Mouse (Mus musculus): ENCODE data around the gene Bloc1s2. TPM values are rescaled to one million over a fixed set of nuclear protein-coding genes. Genes with fewer than 3 reads are reported as not detected.
A peak's percentile ranks its signal among the peaks of the same experiment; 100 is the strongest.
"Not testable (repeated sequence)": the region's sequence is repeated elsewhere in the genome, so short reads cannot be mapped to it uniquely, and the experiment has no call there.

Bloc1s2 gene
- polyA plus RNA-seq, 1 experiment from 2014 or later, result 189 TPM

- peak overlapping the region; percentile 34; the same call in 1 of the 2 replicates for H3K9ac ChIP-seq (replicated peaks; ENCODE audit: low read depth, low read length)
- WGBS, result 25% methylated on average over 7 of the region's 7 CpGs
- no peaks in the 10 kb centered on the region for H3K9me3 ChIP-seq (ENCODE audit: control insufficient read depth, low read length)
- peaks cover 8% of the 10 kb centered on the region for H3K36me3 ChIP-seq (ENCODE audit: control insufficient read depth, insufficient read depth, low read length)
- H3K4me1 ChIP-seq (ENCODE audit: control insufficient read depth, insufficient read depth, low read length), result peaks cover 7% of the 10 kb centered on the region
- peak overlapping the region; percentile 52 for H3K4me2 ChIP-seq (ENCODE audit: low read depth, low read length)
- no peaks in the 10 kb centered on the region for H3K27me3 ChIP-seq (ENCODE audit: control insufficient read depth, insufficient read depth, low read length)
- peak overlapping the region; percentile 52; the same call in 1 of the 2 replicates for H3K27ac ChIP-seq (ENCODE audit: low read depth, low read length)
- no peak for ATAC-seq (ENCODE audit: low read depth)
- peak overlapping the region; percentile 73 for H3K4me3 ChIP-seq (ENCODE audit: low read depth, low read length)
These were observed 10.2 kb downstream of the Bloc1s2 start for GRCm38 (mm10) chr19:44135960-44136485.

- Histone ChIP-seq H3K36me3 (ENCODE audit: control insufficient read depth, insufficient read depth, low read length) (peaks cover 8% of the 10 kb centered on the region), H3K27me3 (ENCODE audit: control insufficient read depth, insufficient read depth, low read length) (no peaks in the 10 kb centered on the region), H3K27ac (ENCODE audit: low read depth, low read length) (peak within 1 kb of the TSS; percentile 95), H3K9me3 (ENCODE audit: control insufficient read depth, low read length) (no peaks in the 10 kb centered on the region), H3K9ac (replicated peaks; ENCODE audit: low read depth, low read length) (peak within 1 kb of the TSS; percentile 76), H3K4me1 (ENCODE audit: control insufficient read depth, insufficient read depth, low read length) (peaks cover 7% of the 10 kb centered on the region), H3K4me3 (ENCODE audit: low read depth, low read length) (peak within 1 kb of the TSS; percentile 73), H3K4me2 (ENCODE audit: low read depth, low read length) (peak within 1 kb of the TSS; percentile 65)
- peak; percentile 93 for ATAC-seq (ENCODE audit: low read depth)
- under 1% methylated on average over 45 of the region's 45 CpGs for WGBS
These were observed 10.9 kb downstream of the Bloc1s2 start, which contains the start of gene Cwf19l1 for GRCm38 (mm10) chr19:44135072-44135959. Cwf19l1 (minus strand) TSS chr19:44135876.

GRCm38 (mm10) chr19:44132917-44133316 lies 13.3 kb downstream of the Bloc1s2 start:
- no peak overlapping the region for H3K27ac ChIP-seq (ENCODE audit: low read depth, low read length)
- H3K4me2 ChIP-seq (ENCODE audit: low read depth, low read length), result no peak overlapping the region
- no peak overlapping the region for H3K9ac ChIP-seq (replicated peaks; ENCODE audit: low read depth, low read length)
- no peak for ATAC-seq (ENCODE audit: low read depth)
- H3K4me3 ChIP-seq (ENCODE audit: low read depth, low read length), result no peak overlapping the region
- WGBS, result 91% methylated on average over 5 of the region's 5 CpGs
- H3K36me3 ChIP-seq (ENCODE audit: control insufficient read depth, insufficient read depth, low read length), result peaks cover 22% of the 10 kb centered on the region
- no peaks in the 10 kb centered on the region for H3K27me3 ChIP-seq (ENCODE audit: control insufficient read depth, insufficient read depth, low read length)
- no peaks in the 10 kb centered on the region for H3K9me3 ChIP-seq (ENCODE audit: control insufficient read depth, low read length)
- peaks cover 7% of the 10 kb centered on the region for H3K4me1 ChIP-seq (ENCODE audit: control insufficient read depth, insufficient read depth, low read length)

GRCm38 (mm10) chr19:44128560-44128959 lies 17.7 kb downstream of the Bloc1s2 start:
- Histone ChIP-seq H3K36me3 (ENCODE audit: control insufficient read depth, insufficient read depth, low read length) (peaks cover 55% of the 10 kb centered on the region), H3K27ac (ENCODE audit: low read depth, low read length) (no peak overlapping the region), H3K4me2 (ENCODE audit: low read depth, low read length) (no peak overlapping the region), H3K9ac (replicated peaks; ENCODE audit: low read depth, low read length) (no peak overlapping the region), H3K4me1 (ENCODE audit: control insufficient read depth, insufficient read depth, low read length) (no peaks in the 10 kb centered on the region), H3K9me3 (ENCODE audit: control insufficient read depth, low read length) (no peaks in the 10 kb centered on the region), H3K4me3 (ENCODE audit: low read depth, low read length) (no peak overlapping the region), H3K27me3 (ENCODE audit: control insufficient read depth, insufficient read depth, low read length) (no peaks in the 10 kb centered on the region)
- 88% methylated on average over 2 of the region's 2 CpGs for whole genome bisulfite sequencing
- no peak for ATAC-seq (ENCODE audit: low read depth)

- no peak for ATAC-seq (ENCODE audit: low read depth)
- Histone ChIP-seq H3K9ac (replicated peaks; ENCODE audit: low read depth, low read length) (no peak overlapping the region), H3K4me3 (ENCODE audit: low read depth, low read length) (no peak overlapping the region), H3K36me3 (ENCODE audit: control insufficient read depth, insufficient read depth, low read length) (peaks cover 60% of the 10 kb centered on the region), H3K27ac (ENCODE audit: low read depth, low read length) (no peak overlapping the region), H3K4me2 (ENCODE audit: low read depth, low read length) (no peak overlapping the region), H3K27me3 (ENCODE audit: control insufficient read depth, insufficient read depth, low read length) (no peaks in the 10 kb centered on the region), H3K9me3 (ENCODE audit: control insufficient read depth, low read length) (no peaks in the 10 kb centered on the region), H3K4me1 (ENCODE audit: control insufficient read depth, insufficient read depth, low read length) (no peaks in the 10 kb centered on the region)
- WGBS, result 92% methylated on average over 10 of the region's 10 CpGs
These were observed 18.3 kb downstream of the Bloc1s2 start for GRCm38 (mm10) chr19:44127729-44128497.

- no peak overlapping the region for H3K4me3 ChIP-seq (ENCODE audit: low read depth, low read length)
- H3K4me2 ChIP-seq (ENCODE audit: low read depth, low read length), result no peak overlapping the region
- H3K9me3 ChIP-seq (ENCODE audit: control insufficient read depth, low read length), result no peaks in the 10 kb centered on the region
- H3K27me3 ChIP-seq (ENCODE audit: control insufficient read depth, insufficient read depth, low read length), result no peaks in the 10 kb centered on the region
- WGBS, result 89% methylated on average over 7 of the region's 7 CpGs
- no peak overlapping the region for H3K9ac ChIP-seq (replicated peaks; ENCODE audit: low read depth, low read length)
- no peak for ATAC-seq (ENCODE audit: low read depth)
- H3K27ac ChIP-seq (ENCODE audit: low read depth, low read length), result no peak overlapping the region
- peaks cover 59% of the 10 kb centered on the region for H3K36me3 ChIP-seq (ENCODE audit: control insufficient read depth, insufficient read depth, low read length)
- H3K4me1 ChIP-seq (ENCODE audit: control insufficient read depth, insufficient read depth, low read length), result no peaks in the 10 kb centered on the region
These were observed 25.1 kb downstream of the Bloc1s2 start for GRCm38 (mm10) chr19:44121137-44121536.

GRCm38 (mm10) chr19:44120686-44121085 lies 25.6 kb downstream of the Bloc1s2 start:
- H3K27ac ChIP-seq (ENCODE audit: low read depth, low read length); ATAC-seq (ENCODE audit: low read depth); H3K27me3 ChIP-seq (ENCODE audit: control insufficient read depth, insufficient read depth, low read length); H3K4me2 ChIP-seq (ENCODE audit: low read depth, low read length); H3K9me3 ChIP-seq (ENCODE audit: control insufficient read depth, low read length); H3K4me1 ChIP-seq (ENCODE audit: control insufficient read depth, insufficient read depth, low read length); H3K4me3 ChIP-seq (ENCODE audit: low read depth, low read length); H3K9ac ChIP-seq (replicated peaks; ENCODE audit: low read depth, low read length): not testable (repeated sequence)
- 94% methylated on average over 7 of the region's 9 CpGs for WGBS
- H3K36me3 ChIP-seq (ENCODE audit: control insufficient read depth, insufficient read depth, low read length), result peaks cover 61% of the 10 kb centered on the region

GRCm38 (mm10) chr19:44117793-44118192 lies 28.5 kb downstream of the Bloc1s2 start:
- Histone ChIP-seq H3K36me3 (ENCODE audit: control insufficient read depth, insufficient read depth, low read length) (peaks cover 52% of the 10 kb centered on the region), H3K4me3 (ENCODE audit: low read depth, low read length) (no peak overlapping the region), H3K4me1 (ENCODE audit: control insufficient read depth, insufficient read depth, low read length) (no peaks in the 10 kb centered on the region), H3K4me2 (ENCODE audit: low read depth, low read length) (no peak overlapping the region), H3K27me3 (ENCODE audit: control insufficient read depth, insufficient read depth, low read length) (no peaks in the 10 kb centered on the region), H3K9me3 (ENCODE audit: control insufficient read depth, low read length) (no peaks in the 10 kb centered on the region), H3K9ac (replicated peaks; ENCODE audit: low read depth, low read length) (no peak overlapping the region), H3K27ac (ENCODE audit: low read depth, low read length) (no peak overlapping the region)
- no peak for ATAC-seq (ENCODE audit: low read depth)

Measured in neural tube, embryonic 14.5 days (tissue).